Mouse (Mus musculus) testis, adult 2 months (tissue): ENCODE measurements around the gene Stard9.

Experiments
- CTCF ChIP-seq: fragments of 200-500 bp; IDR thresholded peaks from 2 replicates; pipeline ENCODE4 v1.5.1; 2012; ENCODE audit warnings: low read depth, mild to moderate bottlenecking, inconsistent platforms, low read length, moderate library complexity; ENCODE audit not compliant: control insufficient read depth, insufficient read depth, insufficient replicate concordance
- POLR2A ChIP-seq: fragments of 200-500 bp; IDR thresholded peaks from 2 replicates; pipeline ENCODE4 v1.6.1; 2012; ENCODE audit warnings: low read depth, mild to moderate bottlenecking, inconsistent platforms, low read length, moderate library complexity; ENCODE audit not compliant: control insufficient read depth

DNA sequence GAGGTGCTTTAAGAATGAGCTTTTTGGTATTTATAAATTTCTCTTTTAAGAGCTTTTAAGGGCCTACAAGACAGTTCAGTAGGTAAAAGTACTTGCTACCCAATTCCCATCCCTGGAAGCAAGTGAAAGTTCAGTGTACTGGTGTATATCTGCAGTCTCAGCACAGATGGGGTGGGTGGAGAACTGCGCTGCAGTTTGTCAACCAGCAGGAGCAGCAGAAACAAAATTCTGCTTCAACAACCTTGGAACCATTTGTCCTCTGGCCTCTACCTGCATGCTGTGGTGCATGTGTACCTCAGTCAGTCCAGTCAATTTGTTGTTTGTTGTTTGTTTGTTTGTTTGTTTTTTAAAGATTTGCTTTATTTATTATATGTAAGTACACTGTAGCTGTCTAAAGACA is 36.7 kb upstream of the Stard9 start:
- no peak for TF ChIP-seq CTCF
- TF ChIP-seq POLR2A: no peak
